Mouse (Mus musculus) monocyte, adult 5-6 weeks (primary cell): Measurements from ENCODE around the gene Csnk1e. TPM values are rescaled to one million over a fixed set of nuclear protein-coding genes. Genes with fewer than 3 reads are reported as not detected.
"Not testable (repeated sequence)": the region's sequence is repeated elsewhere in the genome, so short reads cannot be mapped to it uniquely, and the experiment has no call there.

Experiments
- ATAC-seq: fragments of 153-309, 156-312 bp; replicated peaks from 2 replicates; pipeline ENCODE4 v1.8.0; 2017; ENCODE audit warnings: mild to moderate bottlenecking; ENCODE audit not compliant: low TSS enrichment, insufficient number of reproducible peaks, severe bottlenecking, poor library complexity, low FRiP score
- total RNA-seq: library from RNA; stranded (forward); fragments of 200-1000, 200-491, 200-594 nt; gene quantifications from 3 replicates; pipeline ENCODE4 v1.2.3, GENCODE M21; 2017

The Csnk1e gene
- total RNA-seq, result 40.4 to 66.9 TPM (median 49.9 TPM) in 3 replicates

DNA sequence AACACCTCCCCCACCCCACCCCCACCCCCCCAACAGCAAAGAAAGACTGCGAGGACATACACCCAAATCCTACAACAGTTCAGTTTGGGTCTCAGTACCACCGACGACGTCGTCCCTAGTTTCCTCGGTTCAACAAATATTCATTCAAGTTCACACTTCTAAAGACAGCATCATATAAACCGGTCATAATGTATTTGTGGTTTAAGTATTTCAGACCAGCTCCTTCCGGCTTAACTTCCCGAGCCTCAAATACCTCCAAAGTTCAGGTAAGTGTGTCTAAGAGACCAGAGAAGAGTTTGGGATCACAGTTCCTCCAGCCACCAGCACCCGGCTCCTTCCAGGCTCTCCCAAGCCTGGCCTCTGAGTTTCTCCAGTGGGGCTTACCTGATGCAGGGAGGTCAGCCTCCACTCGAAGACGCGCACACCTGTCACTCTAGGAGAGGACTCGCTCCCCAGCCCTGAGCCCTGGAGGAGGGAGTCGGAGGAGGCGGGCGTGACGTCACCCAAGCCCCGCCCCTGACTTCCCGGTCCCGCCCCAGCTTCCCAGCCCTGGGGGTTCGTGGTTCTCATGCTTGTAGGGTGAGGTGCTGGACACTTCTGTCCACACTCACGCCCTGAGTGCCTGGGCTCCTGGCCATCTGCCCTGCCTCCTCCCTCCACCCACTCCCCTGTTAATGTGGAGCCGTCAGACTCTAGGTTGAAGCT lies at the start of gene Csnk1e:
Gene Csnk1e (minus strand): TSS at position 461 of the 705 bp plus-strand sequence.
- ATAC-seq, result peak; percentile 53

GRCm38 (mm10) chr15:79504707-79505452 lies 49.5 kb upstream of the Csnk1e start, which contains the start of gene Kcnj4:
Kcnj4 (minus strand) TSS chr15:79505241.
- ATAC-seq, result no peak

DNA sequence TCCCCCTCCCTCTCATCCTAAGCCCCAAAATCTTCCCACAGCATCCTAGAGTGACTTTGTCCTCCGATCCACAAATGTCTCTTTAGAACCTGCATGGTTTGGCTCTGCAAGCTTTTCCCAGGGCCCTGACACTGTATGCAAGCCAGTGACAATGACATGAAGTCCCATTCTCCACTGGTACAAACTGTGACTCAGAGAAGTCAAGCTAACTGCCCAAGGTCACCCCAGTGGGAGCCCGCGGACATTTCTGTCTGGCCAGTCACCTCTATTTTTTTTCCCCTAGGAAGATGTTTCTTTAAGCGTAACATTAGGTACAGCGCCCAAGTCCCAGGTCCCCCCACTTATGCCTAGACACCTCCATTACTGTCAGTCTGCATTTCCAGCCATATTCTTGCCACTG lies 48.1 kb upstream of the Csnk1e start:
- no peak for ATAC-seq

- ATAC-seq, result no peak
These were observed 47.5 kb upstream of the Csnk1e start for GRCm38 (mm10) chr15:79502891-79503341.

GRCm38 (mm10) chr15:79500110-79500509 lies 44.7 kb upstream of the Csnk1e start:
- no peak for ATAC-seq

GRCm38 (mm10) chr15:79493527-79493926 lies 38.2 kb upstream of the Csnk1e start:
- no peak for ATAC-seq

GRCm38 (mm10) chr15:79489463-79489862 lies 34.1 kb upstream of the Csnk1e start:
- ATAC-seq, result no peak

GRCm38 (mm10) chr15:79481181-79481688 lies 25.9 kb upstream of the Csnk1e start:
- no peak for ATAC-seq

GRCm38 (mm10) chr15:79477227-79477626 lies 21.9 kb upstream of the Csnk1e start:
- no peak for ATAC-seq

DNA sequence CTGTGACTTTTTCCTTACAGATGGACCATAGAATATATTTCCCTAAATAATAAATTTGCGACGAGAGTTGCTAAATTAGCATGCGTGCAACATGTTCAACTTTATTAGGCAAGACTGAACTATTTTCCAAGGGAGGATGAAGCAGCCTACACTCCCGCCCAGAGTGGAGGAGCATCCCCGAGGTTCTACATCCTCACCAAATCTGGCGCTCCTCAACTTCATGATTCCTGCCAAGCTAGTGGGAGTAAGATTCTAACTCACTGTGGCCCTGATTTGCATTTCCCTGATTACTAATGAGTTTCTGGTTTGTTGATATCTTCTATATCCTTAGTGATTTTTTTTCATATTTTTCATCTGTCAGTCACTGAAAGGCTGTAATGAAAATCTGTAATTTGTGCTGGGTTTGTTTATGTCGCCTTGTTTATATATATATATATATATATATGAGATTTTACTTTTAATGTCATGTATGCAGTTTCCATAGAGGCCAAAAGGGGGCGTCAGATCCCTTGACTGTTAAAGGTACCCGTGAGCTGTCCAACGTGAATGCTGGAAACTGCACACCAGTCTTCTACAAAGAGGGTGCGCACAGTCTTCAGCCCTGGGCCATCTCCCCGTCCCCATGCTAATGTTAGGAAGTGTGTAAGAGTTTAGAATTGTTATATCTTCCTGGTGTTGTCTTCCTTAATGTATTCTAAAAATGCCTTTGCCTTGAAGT lies 18.4 kb upstream of the Csnk1e start:
- no peak for ATAC-seq

DNA sequence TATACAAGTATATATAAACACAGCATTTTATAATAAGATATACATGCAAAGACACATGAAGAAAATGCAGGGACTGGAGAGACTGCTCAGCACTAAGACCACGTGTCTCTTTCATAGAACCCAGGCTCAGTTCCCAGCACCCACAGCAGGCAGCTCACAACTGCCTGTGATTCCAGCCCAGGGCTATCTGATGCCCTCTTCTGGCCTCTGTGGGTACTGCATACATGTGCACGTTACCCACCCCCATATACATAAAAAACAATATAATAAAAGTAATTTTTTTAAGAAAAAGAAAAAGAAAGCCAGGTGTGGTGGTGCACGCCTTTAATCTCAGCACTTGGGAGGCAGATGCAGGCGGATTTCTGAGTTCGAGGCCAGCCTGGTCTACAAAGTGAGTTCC lies 17.7 kb upstream of the Csnk1e start:
- ATAC-seq, result no peak

DNA sequence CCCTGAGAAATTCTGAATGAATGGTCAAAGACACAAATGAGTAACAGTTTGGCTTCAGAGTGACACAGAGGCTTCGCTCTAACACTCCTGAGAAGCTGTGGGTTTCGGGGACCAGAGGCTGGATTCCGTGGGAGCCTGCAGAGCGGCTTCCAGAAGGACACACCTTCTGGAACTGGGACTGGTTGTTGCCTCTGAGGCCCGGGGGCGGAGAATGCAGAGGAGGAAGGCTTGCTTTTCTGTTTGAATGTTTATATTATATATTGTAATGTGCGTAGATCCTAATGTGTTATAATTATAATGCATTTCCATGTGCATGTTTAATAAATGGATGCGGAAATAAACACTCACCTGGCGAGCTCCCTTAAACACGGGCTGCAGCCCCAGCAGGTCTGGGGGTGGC lies 15.7 kb upstream of the Csnk1e start:
- ATAC-seq, result no peak

DNA sequence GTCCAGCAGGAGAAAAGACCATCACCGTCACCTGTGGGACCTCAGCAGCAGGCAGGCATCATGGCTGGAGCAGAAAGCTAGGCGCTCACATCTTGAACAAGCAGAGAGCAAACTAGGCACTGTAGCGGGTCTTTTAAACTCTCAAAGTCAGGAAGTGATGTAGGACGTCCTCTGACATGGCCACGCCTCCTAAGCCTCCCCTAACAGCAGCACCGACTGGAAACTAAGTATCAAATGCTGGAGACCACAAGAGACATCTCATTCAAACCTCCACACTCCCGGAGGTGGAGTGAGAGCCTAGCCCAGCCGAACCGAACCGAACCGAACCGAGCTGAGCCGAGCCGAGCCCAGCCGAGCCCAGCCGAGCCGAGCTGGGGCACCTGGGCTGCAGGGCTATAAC lies 15.2 kb upstream of the Csnk1e start:
- ATAC-seq, result no peak

DNA sequence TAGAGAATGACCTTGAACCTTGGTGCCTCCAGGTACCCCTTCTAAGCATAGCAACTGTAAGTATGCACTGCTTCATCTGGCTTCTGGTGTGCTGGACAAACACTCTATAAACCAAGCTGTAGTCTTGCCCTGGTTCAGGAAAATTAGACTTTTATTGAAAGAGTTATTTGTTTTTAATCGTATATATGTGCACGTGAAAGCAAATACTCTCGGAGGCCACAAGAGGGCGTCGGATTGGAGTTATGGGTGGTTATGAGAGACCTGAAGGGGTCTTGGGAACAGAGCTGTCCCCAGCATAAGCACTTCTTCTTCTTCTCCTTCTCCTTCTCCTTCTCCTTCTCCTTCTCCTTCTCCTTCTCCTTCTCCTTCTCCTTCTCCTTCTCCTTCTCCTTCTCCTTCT lies 14.2 kb upstream of the Csnk1e start:
- ATAC-seq, result no peak

- ATAC-seq, result peak; percentile 95
These were observed 11.4 kb upstream of the Csnk1e start for GRCm38 (mm10) chr15:79466601-79467286.

DNA sequence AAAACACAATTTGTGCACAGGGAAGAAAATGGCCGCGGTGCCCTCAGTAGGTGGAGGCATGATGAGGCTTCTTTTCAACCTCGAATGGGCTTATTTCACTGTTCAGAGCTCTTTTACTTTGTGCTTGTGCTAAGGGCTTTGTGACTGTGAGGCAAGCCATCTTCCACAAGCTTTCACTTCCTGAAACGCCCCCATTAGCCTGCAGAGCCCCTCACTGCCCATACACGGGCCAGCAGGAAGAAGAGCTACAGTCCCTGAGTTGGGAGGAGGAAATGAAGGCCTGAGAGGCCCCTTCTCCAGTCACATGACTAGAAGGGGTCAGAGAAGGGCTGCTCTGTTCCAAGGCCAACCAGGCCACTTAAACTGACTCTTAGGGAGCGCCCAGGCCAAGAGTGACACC lies 1.2 kb upstream of the Csnk1e start:
- ATAC-seq, result peak; percentile 46; the same call in 1 of the 2 replicates

- not testable (repeated sequence) for ATAC-seq
These were observed 738 bp upstream of the Csnk1e start for GRCm38 (mm10) chr15:79456104-79456503.

GRCm38 (mm10) chr15:79453831-79454230 lies 1.5 kb downstream of the Csnk1e start:
- ATAC-seq, result no peak

DNA sequence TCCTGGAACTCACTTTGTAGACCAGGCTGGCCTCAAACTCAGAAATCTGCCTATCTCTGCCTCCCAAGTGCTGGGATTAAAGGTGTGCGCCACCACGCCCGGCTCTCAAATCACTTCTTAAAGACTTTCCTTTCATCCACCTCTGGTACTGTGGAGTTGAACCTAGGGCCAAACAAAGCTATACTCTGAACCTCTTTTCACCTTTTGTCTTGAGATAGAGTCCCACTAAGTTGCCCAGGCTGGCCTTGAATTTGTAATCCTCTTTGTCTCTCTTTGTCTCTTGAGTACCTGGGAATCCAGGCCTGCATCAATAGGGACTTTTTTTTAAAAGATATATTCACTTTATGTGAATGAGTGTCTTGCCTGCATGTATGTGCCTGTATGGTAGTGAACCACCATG lies 7.3 kb downstream of the Csnk1e start:
- ATAC-seq, result no peak
